Mouse (Mus musculus): ENCODE results near the gene Akr1a1.

DNA sequence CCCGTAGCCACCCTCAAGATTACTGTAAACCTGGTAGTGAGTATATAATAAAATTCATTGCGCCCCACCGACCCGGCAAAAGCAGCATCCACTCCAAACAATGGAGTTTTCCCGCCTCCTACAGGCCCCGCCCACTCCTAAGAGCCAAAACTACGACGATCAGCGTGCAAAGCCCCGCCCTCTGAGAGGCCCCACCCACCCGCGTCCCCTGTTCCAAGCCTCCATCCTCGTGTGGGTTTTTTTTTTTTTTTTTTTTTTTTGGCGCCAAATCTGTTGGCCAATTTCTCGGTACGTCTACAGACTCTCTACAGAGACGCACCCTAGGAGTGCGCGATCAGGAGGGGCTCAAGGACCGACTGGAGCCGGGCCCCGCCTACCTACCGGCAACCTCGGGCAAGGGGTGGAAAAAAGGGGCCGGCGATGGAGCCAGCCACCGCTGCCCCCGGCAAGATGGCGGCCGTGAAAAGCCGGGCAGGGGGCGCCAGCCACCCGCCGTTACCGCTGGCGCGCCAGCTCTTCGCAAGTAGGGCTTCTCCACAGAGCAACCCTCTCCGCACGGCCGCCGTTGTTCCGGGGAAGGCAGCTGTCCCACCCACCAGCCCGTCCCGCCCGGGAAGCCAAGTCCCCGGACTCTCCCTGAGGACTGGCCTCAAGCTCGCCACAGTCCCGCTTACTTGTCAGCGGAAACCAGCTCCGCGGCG is 24.7 kb downstream of the Akr1a1 start:
- TF ChIP-seq ZNF384 (IDR thresholded peaks at IDR 0.05; ENCODE audit: low read depth, low read length), result peak; percentile 96
- TF ChIP-seq HCFC1 (IDR thresholded peaks at IDR 0.05; ENCODE audit: borderline replicate concordance, insufficient read depth, low read length), result peak; percentile 39; the same call in 1 of the 2 replicates
- TF ChIP-seq ZC3H11A (IDR thresholded peaks at IDR 0.05; ENCODE audit: borderline replicate concordance, low read depth, low read length), result no peak
- no peak for TF ChIP-seq MAFK (IDR thresholded peaks at IDR 0.05; ENCODE audit: insufficient read depth, low read depth, low read length)

Measured in ES-E14 (cell line).